Mouse (Mus musculus) heart, adult 2 months (tissue): ENCODE data around the gene Slit3.

Source experiments
- CTCF ChIP-seq: fragments of 200-600 bp; IDR thresholded peaks from 2 replicates; pipeline ENCODE4 v1.8.1; 2022; ENCODE audit warnings: antibody characterized with exemption, mild to moderate bottlenecking, moderate library complexity
- EP300 ChIP-seq: fragments of 200-500 bp; IDR thresholded peaks from 2 replicates; pipeline ENCODE4 v1.6.1; 2011; ENCODE audit warnings: low read depth, low read length, control low read depth; ENCODE audit not compliant: insufficient read depth
- POLR2A ChIP-seq: fragments of 200-500 bp; IDR thresholded peaks from 2 replicates; pipeline ENCODE4 v1.6.1; 2011; ENCODE audit warnings: mild to moderate bottlenecking, low read depth, low read length, control low read depth; ENCODE audit not compliant: insufficient read depth

DNA sequence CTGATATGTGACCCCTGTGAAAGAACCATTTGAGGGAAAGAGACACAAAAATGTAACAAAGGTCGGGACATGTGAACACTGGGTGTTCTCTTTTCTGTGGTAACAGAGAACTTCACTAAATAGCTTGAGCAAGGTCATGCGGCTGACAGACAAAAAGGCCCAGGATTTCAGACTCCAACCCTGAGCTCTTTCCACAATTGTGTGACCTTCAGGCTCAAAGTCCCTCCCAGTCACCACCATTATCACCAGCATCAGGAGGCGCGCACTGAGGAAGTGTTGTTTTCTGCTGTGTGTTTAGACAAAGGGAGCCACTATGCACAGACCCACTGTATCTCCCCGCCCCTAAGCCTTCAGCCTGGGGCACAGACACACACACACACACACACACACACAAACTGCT lies 181.2 kb downstream of the Slit3 start:
- TF ChIP-seq CTCF, result no peak
- no peak for TF ChIP-seq EP300
- TF ChIP-seq POLR2A, result no peak
